Mouse (Mus musculus): Measurements from ENCODE around the gene Abhd15. TPM values are rescaled to one million over a fixed set of nuclear protein-coding genes. Genes with fewer than 3 reads are reported as not detected.

Abhd15 gene
- total RNA-seq, 2 experiments from 2014 or later = 1.4 to 1.7 TPM

- peak in 1 of 2 experiments; percentile 8 for DNase-seq (ENCODE audit: extremely low spot score in 1 of 2, low spot score in 2 of 2)
- intact Hi-C loops (cut with DNase I) = loop anchor here (10.0 kb wide), 1 partner anchor 290 kb away; no protein-coding TSS in a partner anchor
These were observed 10.5 kb upstream of the Abhd15 start for GRCm38 (mm10) chr11:77504377-77504776.

DNA sequence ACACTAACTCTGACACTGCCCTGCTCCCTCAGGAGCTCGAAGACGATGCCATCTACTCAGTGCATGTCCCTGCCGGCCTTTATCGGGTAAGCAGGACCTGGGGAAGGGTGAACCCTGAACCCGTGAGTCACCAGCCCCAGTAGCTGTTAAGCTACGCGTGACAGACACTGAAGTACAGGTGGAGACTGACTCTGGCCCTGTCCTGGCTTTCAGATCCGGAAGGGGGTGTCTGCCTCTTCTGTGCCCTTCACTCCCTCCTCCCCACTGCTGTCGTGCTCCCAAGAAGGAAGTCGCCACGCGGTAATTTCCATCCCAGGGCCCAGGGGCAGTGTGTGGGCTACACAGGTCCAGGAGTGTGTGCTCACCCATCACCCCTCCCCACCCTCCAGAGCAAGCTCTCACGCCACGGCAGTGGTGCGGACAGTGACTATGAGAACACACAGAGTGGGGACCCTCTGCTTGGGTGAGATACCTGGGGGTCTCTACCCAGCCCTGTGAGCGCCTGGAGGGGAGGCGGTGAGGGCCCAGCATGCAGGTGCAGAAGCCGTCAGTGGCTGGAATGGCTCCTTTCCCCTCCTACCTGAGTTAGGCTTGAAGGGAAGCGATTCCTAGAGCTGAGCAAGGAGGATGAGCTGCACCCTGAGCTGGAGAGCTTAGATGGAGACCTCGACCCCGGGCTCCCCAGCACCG lies 9.5 kb upstream of the Abhd15 start:
- Histone ChIP-seq H3K27ac (no peak overlapping the region), H3K4me3 (no peak overlapping the region)
- DNase-seq (ENCODE audit: extremely low spot score in 1 of 2, low spot score in 2 of 2) = no peak
- intact Hi-C loops (cut with DNase I) = loop anchor here (5.0 to 10.0 kb wide), 2 partner anchors 122 to 289 kb away; no protein-coding TSS in a partner anchor
- TF ChIP-seq CTCF (IDR thresholded peaks at IDR 0.05) = no peak

More at GRCm38 (mm10) chr11:77504377-77504776, 10.5 kb upstream of the Abhd15 start:
- H3K4me3 ChIP-seq = no peak overlapping the region
- no peak overlapping the region for H3K27ac ChIP-seq
- no peak for TF ChIP-seq CTCF (IDR thresholded peaks at IDR 0.05)

DNA sequence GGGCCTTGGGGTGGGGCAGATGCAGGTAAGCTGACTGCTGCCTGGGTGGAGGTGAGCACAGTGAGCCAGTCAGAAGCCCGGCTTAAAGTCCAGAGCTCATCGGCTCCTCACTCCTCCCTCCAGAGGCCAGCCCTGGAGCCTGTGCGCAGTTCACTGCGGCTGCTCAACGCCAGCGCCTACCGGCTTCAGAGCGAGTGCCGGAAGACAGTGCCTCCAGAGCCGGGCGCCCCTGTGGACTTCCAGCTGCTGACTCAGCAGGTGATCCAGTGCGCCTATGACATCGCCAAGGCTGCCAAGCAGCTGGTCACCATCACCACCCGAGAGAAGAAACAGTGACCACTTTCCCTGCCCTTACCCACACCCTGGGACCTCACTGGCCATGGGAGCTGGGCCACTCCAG lies 8.6 kb upstream of the Abhd15 start:
- Histone ChIP-seq H3K27ac (no peak overlapping the region), H3K4me3 (no peak overlapping the region)
- no peak for TF ChIP-seq CTCF (IDR thresholded peaks at IDR 0.05)
- DNase-seq (ENCODE audit: extremely low spot score in 1 of 2, low spot score in 2 of 2) = peak in 1 of 2 experiments; percentile 13
- intact Hi-C loops (cut with DNase I) = loop anchor here (5.0 to 10.0 kb wide), 2 partner anchors 121 to 289 kb away; no protein-coding TSS in a partner anchor

- Histone ChIP-seq H3K27ac (no peak overlapping the region), H3K4me3 (no peak overlapping the region)
- DNase-seq (ENCODE audit: extremely low spot score in 1 of 2, low spot score in 2 of 2) = no peak
- no peak for TF ChIP-seq CTCF (IDR thresholded peaks at IDR 0.05)
- intact Hi-C loops (cut with DNase I) = loop anchor here (5.0 to 10.0 kb wide), 2 partner anchors 120 to 288 kb away; no protein-coding TSS in a partner anchor
These were observed 8.0 kb upstream of the Abhd15 start for GRCm38 (mm10) chr11:77506941-77507340.

GRCm38 (mm10) chr11:77507426-77507825 lies 7.5 kb upstream of the Abhd15 start:
- intact Hi-C loops (cut with DNase I) = loop anchor here (5.0 to 10.0 kb wide), 2 partner anchors 120 to 287 kb away; no protein-coding TSS in a partner anchor
- peak in 1 of 2 experiments; percentile 12 for DNase-seq (ENCODE audit: extremely low spot score in 1 of 2, low spot score in 2 of 2)
- H3K4me3 ChIP-seq = no peak overlapping the region
- no peak for TF ChIP-seq CTCF (IDR thresholded peaks at IDR 0.05)
- no peak overlapping the region for H3K27ac ChIP-seq

DNA sequence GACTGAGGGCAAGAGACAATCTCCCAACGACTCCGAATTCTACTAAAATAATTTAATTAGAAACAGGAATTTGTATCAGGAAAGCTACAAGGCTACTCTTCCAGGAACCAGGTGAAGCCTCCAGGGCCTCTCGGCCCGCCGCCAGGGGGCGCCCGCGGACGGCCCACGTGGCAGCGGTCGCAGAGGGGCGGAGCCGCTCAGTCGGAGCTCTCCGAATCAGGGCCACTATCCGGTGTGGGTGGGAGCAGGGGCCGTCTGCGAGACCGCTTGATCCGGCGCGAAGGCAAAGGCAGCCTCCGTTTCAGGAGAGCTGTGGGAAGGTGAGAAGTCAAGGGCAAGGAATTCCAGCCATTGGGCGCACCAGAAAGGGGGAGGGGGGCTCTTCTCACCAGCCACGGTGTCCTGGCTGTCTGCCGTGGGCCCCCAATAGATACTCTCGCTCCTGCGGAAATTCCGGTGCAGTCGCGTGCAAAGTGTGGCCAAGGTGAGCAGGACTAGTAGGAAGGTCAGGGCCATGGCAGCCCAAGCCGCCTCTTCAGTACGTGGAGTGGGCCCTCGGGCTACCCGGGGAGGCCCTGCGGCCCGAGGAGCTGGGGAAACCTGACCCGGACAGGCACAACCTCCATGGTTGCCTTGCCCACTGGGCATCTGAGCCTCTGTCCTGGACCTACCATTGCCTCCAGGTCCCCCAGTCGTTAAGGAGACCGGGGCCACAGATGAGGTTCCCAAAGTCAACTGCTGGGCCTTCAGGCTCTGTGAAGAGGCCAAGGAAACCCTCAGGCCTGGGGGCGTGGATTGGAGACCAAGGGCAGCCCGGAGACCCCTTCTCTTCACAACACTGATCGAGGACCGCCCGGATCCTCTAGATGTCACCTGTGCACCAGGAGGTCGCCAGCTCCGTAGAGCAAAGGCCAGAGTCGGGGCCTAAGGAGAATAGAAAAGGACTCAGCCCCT lies 6.6 kb upstream of the Abhd15 start:
- H3K27ac ChIP-seq = peak overlapping the region; percentile 67
- intact Hi-C loops (cut with DNase I) = loop anchor here (5.0 to 10.0 kb wide), 2 partner anchors 119 to 286 kb away; no protein-coding TSS in a partner anchor
- DNase-seq (ENCODE audit: extremely low spot score in 1 of 2, low spot score in 2 of 2) = peak; percentile 84 to 85

GRCm38 (mm10) chr11:77511336-77511735 lies 3.6 kb upstream of the Abhd15 start:
- no peak overlapping the region for H3K4me3 ChIP-seq
- no peak overlapping the region for H3K27ac ChIP-seq
- no peak for TF ChIP-seq CTCF (IDR thresholded peaks at IDR 0.05)
- intact Hi-C loops (cut with DNase I) = no loop called here
- no peak for DNase-seq (ENCODE audit: extremely low spot score in 1 of 2, low spot score in 2 of 2)

More for the DNA sequence above, 6.6 kb upstream of the Abhd15 start:
- H3K4me3 ChIP-seq = peak overlapping the region; percentile 53
- peak; percentile 100 for TF ChIP-seq CTCF (IDR thresholded peaks at IDR 0.05)

- peak overlapping the region; percentile 53; the same call in 1 of the 2 replicates for H3K27ac ChIP-seq
- intact Hi-C loops (cut with DNase I) = no loop called here
- DNase-seq (ENCODE audit: extremely low spot score in 1 of 2, low spot score in 2 of 2) = peak in 1 of 2 experiments; percentile 79
- no peak; the same call in 1 of the 2 replicates for TF ChIP-seq CTCF (IDR thresholded peaks at IDR 0.05)
- peak overlapping the region; percentile 76 for H3K4me3 ChIP-seq
These were observed 1.8 kb upstream of the Abhd15 start for GRCm38 (mm10) chr11:77512891-77513810.

GRCm38 (mm10) chr11:77513811-77514170 lies 1.1 kb upstream of the Abhd15 start:
- intact Hi-C loops (cut with DNase I) = no loop called here
- Histone ChIP-seq H3K4me3 (peak overlapping the region; percentile 47), H3K27ac (peak overlapping the region; percentile 40; the same call in 1 of the 2 replicates)
- no peak for TF ChIP-seq CTCF (IDR thresholded peaks at IDR 0.05)
- DNase-seq (ENCODE audit: extremely low spot score in 1 of 2, low spot score in 2 of 2) = no peak

DNA sequence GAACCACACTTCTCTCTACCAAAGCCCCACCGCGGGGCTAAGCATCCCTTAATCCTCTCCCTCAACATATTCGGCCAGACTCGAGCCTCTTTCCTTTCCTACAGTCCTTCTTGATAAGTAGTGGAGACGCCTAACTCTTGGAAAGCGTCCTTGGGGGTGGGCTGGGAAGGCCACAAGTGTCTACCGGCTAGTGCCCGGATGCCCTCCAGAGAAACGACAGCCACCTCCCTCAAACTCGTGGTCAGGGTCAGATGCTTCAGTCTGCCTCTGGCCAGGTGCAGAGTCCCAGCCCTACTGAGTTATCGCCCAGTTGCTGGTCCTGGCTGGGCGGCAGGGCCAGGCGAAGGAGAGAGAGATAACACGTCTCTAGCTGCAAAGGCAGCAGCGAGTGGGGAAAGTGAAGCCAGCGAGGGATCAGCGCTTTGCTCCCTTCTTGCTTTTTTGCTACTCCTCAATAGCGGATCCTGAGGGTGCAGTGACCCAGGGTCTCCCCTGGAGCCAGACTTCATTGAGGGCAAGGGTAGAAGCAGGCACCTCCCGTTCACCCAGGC lies 565 bp upstream of the Abhd15 start:
- DNase-seq (ENCODE audit: extremely low spot score in 1 of 2, low spot score in 2 of 2) = no peak
- H3K27ac ChIP-seq = 0 out of 2 replicates have a peak overlapping the region, but pooled peaks have one; percentile 13
- TF ChIP-seq CTCF (IDR thresholded peaks at IDR 0.05) = no peak
- intact Hi-C loops (cut with DNase I) = no loop called here
- H3K4me3 ChIP-seq = peak overlapping the region; percentile 48

Data from left cerebral cortex, adult 2 months (tissue).